In genomic region chr19:16037806-16038205, GRCm38 (mm10) we compare ENCODE assay signal across 27 mouse cellular contexts. TPM values are rescaled to one million over a fixed set of nuclear protein-coding genes. Genes with fewer than 3 reads are reported as not detected.
DNase-seq lines count a peak whose midpoint lies in the region; ATAC-seq and TF ChIP-seq lines count a peak whose summit lies in the region.
"Had no signal": no experiment of that assay in that cellular context is flagged by ENCODE, and none has a peak within 500 bp of the region (broad histone marks: within the 10 kb centered on the region; RNA-seq: fewer than 3 reads in every experiment).

No protein-coding gene starts in this region.

- 50% methylated on average over 12 of the region's 12 CpGs for WGBS in lung, adult 2 months

- no peak for TF ChIP-seq CTCF in lung, adult 2 months (IDR thresholded peaks at IDR 0.05; ENCODE audit: insufficient read depth, low read length)

- no peak overlapping the region for H3K4me3 ChIP-seq in lung, adult 2 months (replicated peaks; ENCODE audit: extremely low read depth, low read depth, low read length)
- H3K4me3 ChIP-seq: embryonic facial prominence, embryonic 10.5 days; embryonic facial prominence, embryonic 15.5 days; forebrain, embryonic 12.5 days; heart, embryonic 12.5 days; hindbrain, embryonic 13.5 days; midbrain, embryonic 10.5 days; myocyte; neural tube, embryonic 12.5 days had no signal

- peak; percentile 90 for DNase-seq in heart, adult 11 months
- no peak for DNase-seq in heart, adult 9 months (ENCODE audit: low spot score in 2 of 2)
- peak; percentile 27 to 43 for DNase-seq in lung, adult 18-20 months
- no peak for DNase-seq in lung, adult 2 months
- DNase-seq in lung, postnatal 10 days: peak; percentile 25
- DNase-seq in yolk sac, embryonic 10.5 days (ENCODE audit: low spot score): no peak
- DNase-seq: adrenal gland, postnatal 10 days; cerebellum, adult 8-10 months; cerebellum, postnatal 25 days; forebrain, postnatal 0 days; gastrocnemius, postnatal 10 days; heart, adult 18-20 months; heart, postnatal 4 days; liver; right cerebral cortex, adult 18-20 months; right cerebral cortex, postnatal 4 days had no signal

- no peak for ATAC-seq in megakaryocyte, adult 5-6 weeks (ENCODE audit: poor library complexity, severe bottlenecking)
- ATAC-seq: activated CD4-positive, CD25-positive, alpha-beta regulatory T cell, adult 4 months; forebrain, postnatal 0 days; intestine, embryonic 16.5 days had no signal

- H3K4me1 ChIP-seq in lung, adult 2 months (ENCODE audit: control insufficient read depth, insufficient read depth, low read length): no peaks in the 10 kb centered on the region
- H3K4me1 ChIP-seq: embryonic facial prominence, embryonic 10.5 days; embryonic facial prominence, embryonic 15.5 days; forebrain, embryonic 12.5 days; heart, embryonic 12.5 days; hindbrain, embryonic 13.5 days; midbrain, embryonic 10.5 days; neural tube, embryonic 12.5 days had no signal

- no peak for TF ChIP-seq POLR2A in lung, adult 2 months (IDR thresholded peaks at IDR 0.05; ENCODE audit: borderline replicate concordance, extremely low read depth, low read depth, low read length)

RNA-seq across cellular contexts. Expression of gene Cep78, which starts 53.0 kb away (rescaled TPM):
- polyA plus RNA-seq in lung, adult 2 months (2012; rRNA removed): 3.0 and 3.1 TPM in 2 replicates
- 11.7 and 12.1 TPM in 2 replicates for total RNA-seq in megakaryocyte, adult 5-6 weeks (2015)
- 13.4 and 13.8 TPM in 2 replicates for total RNA-seq in megakaryocyte, adult 5-6 weeks (2017)

Comparison
In these comparisons a context has a peak if more than half of its experiments do, and no peak if none do; other contexts are left out.
1. DNase-seq: peak in heart, adult 11 months (single experiment), lung, adult 18-20 months (2 of 2) and lung, postnatal 10 days (single experiment); none in heart, adult 9 months (0 of 2), lung, adult 2 months (single experiment) and yolk sac, embryonic 10.5 days (single experiment).